Mouse (Mus musculus): ENCODE measurements around the gene Ikzf4. TPM values are rescaled to one million over a fixed set of nuclear protein-coding genes. Genes with fewer than 3 reads are reported as not detected.

The Ikzf4 gene
- polyA plus RNA-seq (2012; rRNA removed) (0.13 and 0.18 TPM in 2 replicates), polyA plus RNA-seq (2014; fragmentation: Nextera tagmentation; extraction: Ambion mirVana) (0.05 TPM in 1 of 2 replicates, not detected in the other)

DNA sequence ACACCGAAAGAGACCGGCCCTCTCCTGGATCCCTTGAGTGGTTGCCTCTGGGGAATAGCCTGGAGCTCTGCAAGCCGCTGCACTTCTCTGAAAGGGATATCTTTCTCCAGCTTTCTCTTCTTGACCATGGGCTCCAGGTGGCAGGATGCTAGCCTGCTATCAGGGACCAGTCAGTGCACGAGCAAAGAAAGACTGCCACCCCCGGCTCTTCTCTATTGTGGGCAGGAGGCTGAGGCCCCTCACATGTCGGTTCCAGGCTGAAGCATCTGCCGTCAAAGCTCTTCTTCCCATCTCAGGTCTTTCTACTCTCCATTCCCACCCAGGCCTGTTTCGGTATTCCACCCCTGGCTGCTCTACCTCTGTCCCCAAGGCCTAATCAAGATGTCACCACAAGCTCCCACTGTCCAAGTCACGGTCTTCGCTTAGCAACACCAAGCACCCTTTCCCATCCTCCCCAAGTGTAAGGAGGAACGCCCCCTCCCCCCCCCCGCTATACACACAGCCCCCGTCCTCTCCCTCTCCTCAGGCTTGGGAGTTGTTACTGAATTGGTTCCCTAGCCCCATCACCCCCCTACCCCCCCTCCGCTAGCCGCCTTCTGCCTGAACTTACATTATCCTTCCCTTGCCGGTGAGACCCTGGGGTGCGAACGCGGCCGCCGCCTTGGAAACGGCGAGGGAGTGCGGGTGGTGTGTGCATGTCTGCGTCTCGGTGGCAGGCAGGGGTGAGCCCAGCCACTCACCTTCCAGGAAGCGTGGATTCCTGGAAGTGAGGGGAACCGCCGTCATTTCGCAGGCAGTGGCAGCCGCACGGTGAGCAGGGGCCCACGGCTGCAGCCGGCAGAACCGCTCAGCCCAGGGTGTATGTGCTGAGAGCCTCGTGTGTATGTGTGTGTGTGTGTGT lies at the start of gene Ikzf4:
TSS of gene Ikzf4 (minus strand) at position 881 of the 901 bp plus-strand sequence.
- no peaks in the 10 kb centered on the region for H3K9me3 ChIP-seq (ENCODE audit: control insufficient read depth, low read length)
- ATAC-seq (ENCODE audit: insufficient read depth) (peak; percentile 62), DNase-seq (ENCODE audit: low read depth in 3 of 3, low spot score in 3 of 3) (no peak)
- H3K36me3 ChIP-seq (replicated peaks; ENCODE audit: control insufficient read depth, insufficient read depth, low read depth): no peaks in the 10 kb centered on the region
- 6% methylated on average over 36 of the region's 36 CpGs for WGBS (ENCODE audit: insufficient replicate concordance)
- H3K27ac ChIP-seq: no peak within 1 kb of the TSS
- H3K4me2 ChIP-seq (ENCODE audit: low read depth): peak within 1 kb of the TSS; percentile 75
- peaks cover 3 to 9% of the 10 kb centered on the region in 2 experiments; a peak in 3 of 4 replicates for H3K4me1 ChIP-seq (replicated peaks; ENCODE audit: control insufficient read depth in 2 of 2, insufficient read depth in 2 of 2, low read length in 1 of 2)
- peak within 1 kb of the TSS; percentile 55 for H3K9ac ChIP-seq (replicated peaks)
- peak within 1 kb of the TSS; percentile 34 to 47 for H3K4me3 ChIP-seq (ENCODE audit: insufficient read depth in 1 of 2, low read depth in 2 of 2, low read length in 2 of 2)
- peaks cover 18% of the 10 kb centered on the region for H3K27me3 ChIP-seq (ENCODE audit: control insufficient read depth, insufficient read depth, low read length)
- TF ChIP-seq EP300 (IDR thresholded peaks at IDR 0.05; ENCODE audit: low read depth): no peak
- no peak for TF ChIP-seq CTCF (IDR thresholded peaks at IDR 0.05; ENCODE audit: low read depth)

DNA sequence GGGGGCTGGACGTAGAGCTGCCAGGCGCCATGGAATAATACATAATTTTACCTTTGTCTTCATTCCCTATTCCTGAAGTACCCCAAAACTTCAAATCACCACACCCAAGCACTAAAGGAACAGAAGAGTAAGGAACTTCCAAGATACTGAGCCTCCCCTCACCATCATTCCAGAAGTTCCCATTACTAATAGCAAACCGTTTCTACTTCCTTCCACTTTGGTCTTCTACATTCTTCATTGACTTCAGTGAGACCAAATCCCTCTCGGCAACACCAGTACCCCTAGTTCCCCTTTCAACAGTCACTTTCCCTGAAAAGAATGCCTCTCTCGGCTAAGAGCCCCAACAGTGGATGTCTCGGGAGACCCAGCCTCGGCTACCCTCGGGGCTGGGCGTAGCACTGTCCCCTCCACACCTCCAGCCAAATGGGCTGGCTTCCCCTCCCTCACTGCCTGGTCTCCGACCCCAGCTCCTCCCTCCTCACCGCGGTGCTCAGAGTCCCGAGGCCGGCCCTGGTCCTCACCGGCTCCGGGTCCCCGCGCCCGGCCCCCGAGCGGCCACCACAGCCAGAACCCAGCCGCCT lies 49.7 kb upstream of the Ikzf4 start:
- no peaks in the 10 kb centered on the region for H3K27me3 ChIP-seq (ENCODE audit: control insufficient read depth, insufficient read depth, low read length)
- WGBS (ENCODE audit: insufficient replicate concordance): under 1% methylated on average over 22 of the region's 22 CpGs
- peak overlapping the region; percentile 99 for H3K9ac ChIP-seq (replicated peaks)
- no peak for ATAC-seq (ENCODE audit: insufficient read depth)
- no peaks in the 10 kb centered on the region for H3K9me3 ChIP-seq (ENCODE audit: control insufficient read depth, low read length)
- peak overlapping the region; percentile 77 to 99 for H3K4me3 ChIP-seq (ENCODE audit: insufficient read depth in 1 of 2, low read depth in 2 of 2, low read length in 2 of 2)
- H3K36me3 ChIP-seq (replicated peaks; ENCODE audit: control insufficient read depth, insufficient read depth, low read depth): peaks cover 24% of the 10 kb centered on the region
- no peak for TF ChIP-seq EP300 (IDR thresholded peaks at IDR 0.05; ENCODE audit: low read depth)
- no peak for TF ChIP-seq CTCF (IDR thresholded peaks at IDR 0.05; ENCODE audit: low read depth)
- DNase-seq (ENCODE audit: low read depth in 3 of 3, low spot score in 3 of 3): no peak
- peak overlapping the region; percentile 90 for H3K4me2 ChIP-seq (ENCODE audit: low read depth)
- H3K27ac ChIP-seq: peak overlapping the region; percentile 90
- peaks cover 5 to 19% of the 10 kb centered on the region in 2 experiments for H3K4me1 ChIP-seq (replicated peaks; ENCODE audit: control insufficient read depth in 2 of 2, insufficient read depth in 2 of 2, low read length in 1 of 2)

DNA sequence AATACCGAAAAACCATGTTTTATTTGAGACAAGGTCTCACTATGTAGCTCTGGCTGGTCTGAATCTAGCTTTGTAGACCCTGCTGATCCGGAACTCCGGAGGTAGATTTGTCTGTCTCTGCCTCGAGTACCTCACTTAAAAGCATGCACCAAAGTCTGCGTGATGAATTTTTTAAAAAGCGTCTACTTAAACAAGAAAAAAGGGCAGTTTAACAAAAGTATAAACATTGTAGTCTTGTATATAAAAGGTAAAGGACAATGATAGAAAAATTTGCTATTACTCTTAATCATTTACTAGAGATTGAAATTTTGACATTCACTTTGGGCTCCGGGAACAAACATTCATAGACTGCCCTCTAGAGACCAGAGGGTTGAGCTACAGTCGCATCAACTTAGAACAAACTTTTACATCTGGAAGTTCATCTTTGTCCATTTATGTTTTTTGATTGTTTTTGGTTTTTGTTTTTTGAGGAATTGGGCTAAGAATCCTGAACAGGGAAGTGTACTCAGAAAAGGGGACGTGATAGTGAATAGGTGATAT lies 28.7 kb upstream of the Ikzf4 start:
- TF ChIP-seq CTCF (IDR thresholded peaks at IDR 0.05; ENCODE audit: low read depth) (peak; percentile 66), EP300 (IDR thresholded peaks at IDR 0.05; ENCODE audit: low read depth) (no peak)
- no peak for ATAC-seq (ENCODE audit: insufficient read depth)
- peak overlapping the region; percentile 73 to 90 for H3K4me3 ChIP-seq (ENCODE audit: insufficient read depth in 1 of 2, low read depth in 2 of 2, low read length in 2 of 2)
- H3K27ac ChIP-seq: peak overlapping the region; percentile 65
- peaks cover 3% of the 10 kb centered on the region for H3K36me3 ChIP-seq (replicated peaks; ENCODE audit: control insufficient read depth, insufficient read depth, low read depth)
- peaks cover under 1% of the 10 kb centered on the region for H3K27me3 ChIP-seq (ENCODE audit: control insufficient read depth, insufficient read depth, low read length)
- WGBS (ENCODE audit: insufficient replicate concordance): under 1% methylated on average over 9 of the region's 9 CpGs
- peaks cover 0 to 13% of the 10 kb centered on the region in 2 experiments; a peak in 3 of 4 replicates for H3K4me1 ChIP-seq (replicated peaks; ENCODE audit: control insufficient read depth in 2 of 2, insufficient read depth in 2 of 2, low read length in 1 of 2)
- H3K9ac ChIP-seq (replicated peaks): peak overlapping the region; percentile 68
- no peaks in the 10 kb centered on the region for H3K9me3 ChIP-seq (ENCODE audit: control insufficient read depth, low read length)
- peak overlapping the region; percentile 92 for H3K4me2 ChIP-seq (ENCODE audit: low read depth)
- DNase-seq (ENCODE audit: low read depth in 3 of 3, low spot score in 3 of 3): peak in 1 of 3 experiments; percentile 46

DNA sequence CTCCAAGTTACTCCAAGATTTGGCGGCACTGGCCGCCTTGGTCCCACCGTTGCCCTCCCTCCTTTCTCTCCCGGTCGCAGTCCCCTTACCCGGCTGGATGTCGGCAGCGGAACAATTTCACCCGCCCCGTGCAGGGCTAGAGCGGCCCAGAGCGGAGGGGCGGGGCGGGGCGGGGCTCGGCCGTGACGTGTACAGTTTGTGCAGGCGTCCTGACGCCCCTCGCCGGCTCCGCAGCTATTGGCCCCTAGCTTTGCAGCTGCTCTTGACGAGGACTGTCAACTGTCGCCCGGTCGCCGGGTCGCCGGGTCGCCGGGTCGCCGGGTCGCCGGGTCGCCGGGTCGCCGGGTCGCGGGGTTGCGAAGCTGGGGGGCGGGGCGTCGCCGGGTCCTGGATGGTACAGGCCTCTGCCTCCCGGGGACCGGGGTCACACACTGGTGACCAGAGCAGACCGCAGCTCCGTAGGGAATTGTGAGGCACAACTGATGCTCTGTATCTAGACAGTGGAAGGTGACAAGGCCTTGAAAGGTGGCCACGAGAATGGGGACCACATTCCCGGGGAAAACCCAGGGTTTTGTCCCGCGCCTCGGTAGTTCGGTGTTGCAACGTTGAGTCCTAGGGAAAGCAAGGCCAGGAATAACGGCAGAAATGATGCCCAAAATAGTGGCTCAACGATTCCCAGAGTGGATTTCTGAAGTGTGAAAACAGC lies 28.1 kb upstream of the Ikzf4 start, which contains the start of gene Suox:
TSS of gene Suox (minus strand) at position 311 of the 706 bp plus-strand sequence.
- no peak for TF ChIP-seq CTCF (IDR thresholded peaks at IDR 0.05; ENCODE audit: low read depth)
- TF ChIP-seq EP300 (IDR thresholded peaks at IDR 0.05; ENCODE audit: low read depth): no peak
- Histone ChIP-seq H3K27ac (peak within 1 kb of the TSS; percentile 65), H3K4me2 (ENCODE audit: low read depth) (peak within 1 kb of the TSS; percentile 92), H3K27me3 (ENCODE audit: control insufficient read depth, insufficient read depth, low read length) (peaks cover 6% of the 10 kb centered on the region), H3K36me3 (replicated peaks; ENCODE audit: control insufficient read depth, insufficient read depth, low read depth) (no peaks in the 10 kb centered on the region), H3K9me3 (ENCODE audit: control insufficient read depth, low read length) (no peaks in the 10 kb centered on the region), H3K4me1 (replicated peaks; ENCODE audit: control insufficient read depth in 2 of 2, insufficient read depth in 2 of 2, low read length in 1 of 2) (peaks cover 1 to 13% of the 10 kb centered on the region in 2 experiments), H3K9ac (replicated peaks) (peak within 1 kb of the TSS; percentile 68), H3K4me3 (ENCODE audit: insufficient read depth in 1 of 2, low read depth in 2 of 2, low read length in 2 of 2) (peak within 1 kb of the TSS; percentile 73 to 90)
- peak; percentile 93 for ATAC-seq (ENCODE audit: insufficient read depth)
- peak; percentile 70 for DNase-seq (ENCODE audit: low read depth in 3 of 3, low spot score in 3 of 3)
- WGBS (ENCODE audit: insufficient replicate concordance): under 1% methylated on average over 60 of the region's 60 CpGs

Measured in liver, embryonic 14.5 days (tissue).